Mouse (Mus musculus): ENCODE measurements around the gene 1700067K01Rik. TPM values are rescaled to one million over a fixed set of nuclear protein-coding genes. Genes with fewer than 3 reads are reported as not detected.

Gene 1700067K01Rik
- 0.49 and 0.63 TPM in 2 replicates for polyA plus RNA-seq (2016; fragmentation: Nextera tagmentation; extraction: Ambion mirVana)

DNA sequence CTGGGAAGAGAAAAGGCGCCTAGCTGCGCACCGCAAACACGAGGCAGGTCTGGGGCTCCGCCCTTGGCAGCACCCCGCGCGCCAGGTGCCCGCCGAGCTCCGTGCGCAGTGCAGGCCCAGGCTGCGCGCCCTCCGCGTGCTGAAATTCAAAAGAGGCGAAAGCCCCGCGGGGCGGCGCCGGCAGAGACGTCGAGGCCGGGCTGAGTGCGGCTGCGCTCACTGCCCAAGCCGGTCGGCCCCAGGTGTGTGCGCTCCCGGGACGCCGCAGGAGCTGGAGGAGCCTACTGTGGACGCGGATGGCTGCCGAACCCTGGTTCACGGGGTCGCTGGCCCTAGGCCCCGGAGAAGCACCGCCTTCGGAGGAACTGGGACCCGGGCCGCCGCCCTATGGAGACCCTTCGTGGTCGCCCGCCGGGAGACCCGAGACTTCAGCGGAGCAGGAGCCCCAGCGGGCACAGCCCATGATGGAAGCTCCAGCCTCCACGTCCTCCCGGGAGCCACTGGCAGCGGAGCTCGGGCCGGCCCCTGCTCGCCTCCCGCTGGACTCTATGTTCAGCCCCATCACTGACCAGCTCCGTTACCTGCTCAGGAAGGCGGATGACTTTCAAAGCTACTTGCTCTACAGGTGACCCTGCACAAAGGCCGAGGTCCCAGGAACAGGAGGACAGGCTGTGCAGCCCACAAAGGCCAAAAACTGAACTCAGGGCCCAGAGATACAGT lies at the start of gene 1700067K01Rik:
1700067K01Rik (plus strand) TSS at position 222 of the 720 bp plus-strand sequence.
- peaks cover 54% of the 10 kb centered on the region for H3K27me3 ChIP-seq (ENCODE audit: poor library complexity, severe bottlenecking)
- 15% methylated on average over 61 of the region's 61 CpGs for WGBS
- no peaks in the 10 kb centered on the region for H3K9me3 ChIP-seq
- DNase-seq (ENCODE audit: extremely low spot score, low spot score) = no peak
- peaks cover 65% of the 10 kb centered on the region for H3K4me1 ChIP-seq
- no peak within 1 kb of the TSS; the same call in 1 of the 2 replicates for H3K27ac ChIP-seq
- peaks cover 44% of the 10 kb centered on the region for H3K36me3 ChIP-seq (replicated peaks)
- H3K4me3 ChIP-seq = peak within 1 kb of the TSS; percentile 39

GRCm38 (mm10) chr8:83954749-83955105 lies 46.6 kb upstream of the 1700067K01Rik start:
- no peaks in the 10 kb centered on the region for H3K27me3 ChIP-seq (ENCODE audit: poor library complexity, severe bottlenecking)
- peak overlapping the region; percentile 80 for H3K27ac ChIP-seq
- peak overlapping the region; percentile 84 for H3K4me3 ChIP-seq
- H3K4me1 ChIP-seq = peaks cover 21% of the 10 kb centered on the region
- H3K9me3 ChIP-seq = no peaks in the 10 kb centered on the region
- H3K36me3 ChIP-seq (replicated peaks) = peaks cover 15% of the 10 kb centered on the region
- DNase-seq (ENCODE audit: extremely low spot score, low spot score) = no peak
- WGBS = 2% methylated on average over 14 of the region's 14 CpGs

DNA sequence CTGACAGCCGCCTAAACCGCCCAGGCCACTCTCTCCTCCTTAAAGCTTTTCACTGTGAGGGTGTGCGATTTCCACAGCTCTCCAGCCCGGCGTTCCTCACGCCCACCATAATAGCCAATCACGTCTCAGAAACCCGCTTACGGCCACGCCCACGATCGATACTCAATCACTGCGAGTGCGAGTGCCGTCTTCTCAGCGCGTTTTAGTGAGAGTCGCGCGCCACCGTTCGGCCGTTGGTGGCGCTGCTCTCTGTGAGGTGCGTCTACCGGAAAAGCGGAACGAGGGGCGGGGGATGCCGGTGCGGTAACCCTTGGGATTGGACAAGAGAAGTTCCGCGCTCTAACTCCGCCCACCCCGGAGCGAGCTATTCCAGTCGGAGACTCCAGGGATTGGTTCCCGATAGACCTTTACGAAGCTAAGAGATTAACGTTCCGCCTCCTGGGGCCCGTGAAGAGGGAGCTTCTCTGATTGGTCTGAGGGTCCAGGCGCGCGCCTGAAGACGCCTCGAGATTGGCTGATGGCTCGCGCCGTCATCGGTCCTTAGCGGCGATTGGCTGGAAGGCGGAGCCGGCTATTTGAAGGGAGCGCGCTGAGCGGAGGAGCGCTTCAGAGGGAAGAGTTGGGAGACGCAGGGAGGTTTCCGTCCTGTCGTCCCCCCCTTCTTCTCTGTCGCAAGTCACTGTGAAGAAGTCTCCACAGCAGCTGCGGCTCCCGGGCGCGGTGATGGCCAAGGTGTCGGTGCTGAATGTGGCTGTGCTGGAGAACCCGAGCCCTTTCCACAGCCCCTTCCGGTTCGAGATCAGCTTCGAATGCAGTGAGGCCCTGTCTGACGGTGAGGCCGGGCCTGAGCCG lies 46.0 kb upstream of the 1700067K01Rik start, which contains the start of the genes Gm10644 and Asf1b:
Gm10644 (minus strand) TSS at position 100 of the 852 bp plus-strand sequence.
Asf1b (plus strand) TSS at position 402 of the 852 bp plus-strand sequence.
- H3K36me3 ChIP-seq (replicated peaks) = peaks cover 20% of the 10 kb centered on the region
- H3K4me3 ChIP-seq = peak within 1 kb of the TSS; percentile 84
- no peaks in the 10 kb centered on the region for H3K27me3 ChIP-seq (ENCODE audit: poor library complexity, severe bottlenecking)
- peak within 1 kb of the TSS; percentile 89 for H3K27ac ChIP-seq
- WGBS = under 1% methylated on average over 75 of the region's 75 CpGs
- H3K4me1 ChIP-seq = peaks cover 21% of the 10 kb centered on the region
- DNase-seq (ENCODE audit: extremely low spot score, low spot score) = peak; percentile 99
- no peaks in the 10 kb centered on the region for H3K9me3 ChIP-seq

DNA sequence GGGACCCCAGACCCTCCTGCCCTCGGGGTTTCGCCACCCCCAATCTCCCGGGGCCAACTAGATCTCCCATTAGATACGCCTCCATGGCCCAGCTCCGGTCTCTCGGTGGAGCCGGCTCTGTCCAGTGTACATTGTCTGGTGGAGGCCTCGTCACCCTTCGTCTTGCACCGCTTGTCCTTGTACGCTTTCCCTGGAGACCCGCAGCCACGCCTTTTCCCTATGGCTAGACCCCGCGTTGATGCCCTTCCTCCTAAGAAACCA lies 45.4 kb upstream of the 1700067K01Rik start:
- peak overlapping the region; percentile 89 for H3K27ac ChIP-seq

DNA sequence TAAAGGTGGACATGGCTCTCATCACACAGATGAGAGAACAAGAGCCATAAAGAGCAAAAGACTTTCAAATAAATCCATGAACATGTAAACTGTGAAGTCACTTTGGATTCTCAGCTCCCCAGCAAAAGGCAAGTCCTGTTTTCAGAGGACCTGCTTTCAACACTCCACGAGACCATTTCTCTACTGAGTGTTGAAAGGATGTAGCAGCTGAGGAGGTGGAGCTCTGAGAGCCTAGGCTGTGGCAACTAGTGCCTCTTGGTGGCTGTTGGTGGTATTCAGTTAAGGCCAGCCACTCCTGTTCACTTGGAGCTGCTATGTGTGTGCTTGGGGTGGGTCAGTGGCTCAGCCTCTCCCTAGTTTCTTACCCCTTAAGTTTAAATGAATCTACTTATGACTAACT lies 44.5 kb upstream of the 1700067K01Rik start:
- Histone ChIP-seq H3K4me1 (peaks cover 21% of the 10 kb centered on the region), H3K27ac (no peak overlapping the region), H3K27me3 (ENCODE audit: poor library complexity, severe bottlenecking) (no peaks in the 10 kb centered on the region), H3K9me3 (no peaks in the 10 kb centered on the region), H3K36me3 (replicated peaks) (peaks cover 25% of the 10 kb centered on the region), H3K4me3 (peak overlapping the region; percentile 84)
- WGBS = 40% methylated on average over 1 of the region's 1 CpGs
- no peak for DNase-seq (ENCODE audit: extremely low spot score, low spot score)

More for the DNA sequence above, 45.4 kb upstream of the 1700067K01Rik start:
- no peaks in the 10 kb centered on the region for H3K27me3 ChIP-seq (ENCODE audit: poor library complexity, severe bottlenecking)
- no peak for DNase-seq (ENCODE audit: extremely low spot score, low spot score)
- peaks cover 23% of the 10 kb centered on the region for H3K36me3 ChIP-seq (replicated peaks)
- H3K9me3 ChIP-seq = no peaks in the 10 kb centered on the region
- WGBS = 4% methylated on average over 15 of the region's 15 CpGs
- H3K4me3 ChIP-seq = peak overlapping the region; percentile 84
- H3K4me1 ChIP-seq = peaks cover 21% of the 10 kb centered on the region

GRCm38 (mm10) chr8:83964015-83964765 lies 37.1 kb upstream of the 1700067K01Rik start:
- Histone ChIP-seq H3K27ac (no peak overlapping the region), H3K27me3 (ENCODE audit: poor library complexity, severe bottlenecking) (no peaks in the 10 kb centered on the region), H3K36me3 (replicated peaks) (peaks cover 76% of the 10 kb centered on the region), H3K4me3 (no peak overlapping the region), H3K9me3 (no peaks in the 10 kb centered on the region), H3K4me1 (no peaks in the 10 kb centered on the region)
- WGBS = 91% methylated on average over 5 of the region's 5 CpGs
- DNase-seq (ENCODE audit: extremely low spot score, low spot score) = no peak

- H3K27ac ChIP-seq = no peak overlapping the region
- H3K4me1 ChIP-seq = peaks cover 11% of the 10 kb centered on the region
- H3K4me3 ChIP-seq = no peak overlapping the region
- H3K36me3 ChIP-seq (replicated peaks) = peaks cover 75% of the 10 kb centered on the region
- no peaks in the 10 kb centered on the region for H3K9me3 ChIP-seq
- no peaks in the 10 kb centered on the region for H3K27me3 ChIP-seq (ENCODE audit: poor library complexity, severe bottlenecking)
- 95% methylated on average over 7 of the region's 7 CpGs for WGBS
- DNase-seq (ENCODE audit: extremely low spot score, low spot score) = no peak
Measured at GRCm38 (mm10) chr8:83967701-83968100, 33.6 kb upstream of the 1700067K01Rik start.

- Histone ChIP-seq H3K27me3 (ENCODE audit: poor library complexity, severe bottlenecking) (no peaks in the 10 kb centered on the region), H3K36me3 (replicated peaks) (peaks cover 51% of the 10 kb centered on the region), H3K9me3 (no peaks in the 10 kb centered on the region), H3K4me1 (peaks cover 31% of the 10 kb centered on the region), H3K4me3 (no peak overlapping the region), H3K27ac (no peak overlapping the region)
- DNase-seq (ENCODE audit: extremely low spot score, low spot score) = no peak
- WGBS = 93% methylated on average over 4 of the region's 4 CpGs
Measured at GRCm38 (mm10) chr8:83971121-83971520, 30.2 kb upstream of the 1700067K01Rik start.

- DNase-seq (ENCODE audit: extremely low spot score, low spot score) = no peak
- WGBS = 76% methylated on average over 6 of the region's 6 CpGs
- peaks cover 50% of the 10 kb centered on the region for H3K36me3 ChIP-seq (replicated peaks)
- no peaks in the 10 kb centered on the region for H3K9me3 ChIP-seq
- peak overlapping the region; percentile 88; the same call in 1 of the 2 replicates for H3K27ac ChIP-seq
- H3K27me3 ChIP-seq (ENCODE audit: poor library complexity, severe bottlenecking) = no peaks in the 10 kb centered on the region
- H3K4me1 ChIP-seq = peaks cover 32% of the 10 kb centered on the region
- peak overlapping the region; percentile 96 for H3K4me3 ChIP-seq
Measured at GRCm38 (mm10) chr8:83971661-83972060, 29.6 kb upstream of the 1700067K01Rik start.

GRCm38 (mm10) chr8:83972150-83973120 lies 28.9 kb upstream of the 1700067K01Rik start, which contains the start of gene Prkaca:
Gene Prkaca, plus strand, starts transcription at chr8:83972993.
- peak within 1 kb of the TSS; percentile 88 for H3K27ac ChIP-seq
- peak within 1 kb of the TSS; percentile 96 for H3K4me3 ChIP-seq
- H3K4me1 ChIP-seq = peaks cover 39% of the 10 kb centered on the region
- DNase-seq (ENCODE audit: extremely low spot score, low spot score) = peak; percentile 99
- no peaks in the 10 kb centered on the region for H3K9me3 ChIP-seq
- no peaks in the 10 kb centered on the region for H3K27me3 ChIP-seq (ENCODE audit: poor library complexity, severe bottlenecking)
- peaks cover 42% of the 10 kb centered on the region for H3K36me3 ChIP-seq (replicated peaks)
- 1% methylated on average over 91 of the region's 94 CpGs for WGBS

DNA sequence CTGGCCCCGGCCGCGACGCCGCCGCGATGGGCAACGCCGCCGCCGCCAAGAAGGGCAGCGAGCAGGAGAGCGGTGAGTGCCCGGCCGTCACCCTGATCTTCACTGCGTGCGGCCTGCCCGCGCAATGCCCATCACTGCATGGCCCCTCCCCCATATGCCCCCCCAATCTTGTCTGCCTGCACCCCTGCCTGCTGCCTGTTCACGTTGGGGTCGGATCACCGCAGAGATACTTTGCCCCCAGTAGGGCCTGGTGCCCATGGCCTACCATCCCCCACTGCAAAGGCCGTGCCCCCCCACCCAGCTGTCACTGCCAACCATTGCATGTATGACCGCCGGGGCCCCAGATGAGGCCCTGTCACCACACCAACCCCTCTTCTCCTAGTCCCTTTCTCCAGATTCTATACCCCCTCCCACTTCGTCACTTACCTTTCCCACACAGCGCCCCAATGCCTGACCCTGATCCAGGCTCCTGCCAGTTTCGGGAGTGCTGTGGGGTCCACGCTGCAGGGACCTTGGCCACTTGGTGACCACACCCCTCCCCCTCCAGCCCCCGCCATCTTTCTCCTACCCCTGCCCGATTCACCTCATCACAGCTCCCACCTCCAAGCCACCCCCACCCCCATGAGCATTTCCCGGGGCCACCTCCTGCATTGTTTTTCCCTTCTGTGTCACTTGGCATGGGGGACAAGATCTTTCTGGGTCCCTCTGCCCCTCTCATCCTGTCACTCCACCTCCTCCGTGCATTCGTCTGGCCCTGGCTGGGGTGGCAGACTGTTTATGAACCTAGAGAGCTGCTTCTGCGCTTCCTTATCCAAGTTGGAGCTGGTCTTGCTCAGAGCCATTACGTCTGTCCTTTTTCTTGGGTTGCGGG lies 27.9 kb upstream of the 1700067K01Rik start:
- no peaks in the 10 kb centered on the region for H3K27me3 ChIP-seq (ENCODE audit: poor library complexity, severe bottlenecking)
- H3K4me3 ChIP-seq = peak overlapping the region; percentile 96
- peak overlapping the region; percentile 88 for H3K27ac ChIP-seq
- no peaks in the 10 kb centered on the region for H3K9me3 ChIP-seq
- H3K4me1 ChIP-seq = peaks cover 49% of the 10 kb centered on the region
- no peak for DNase-seq (ENCODE audit: extremely low spot score, low spot score)
- WGBS = 4% methylated on average over 37 of the region's 37 CpGs
- H3K36me3 ChIP-seq (replicated peaks) = peaks cover 38% of the 10 kb centered on the region

Measured in forebrain, embryonic 10.5 days (tissue).